Comparison of ENCODE assay signal across 9 mouse cellular contexts in genomic region chr10:42962655-42963054, GRCm38 (mm10).
DNase-seq lines count a peak whose midpoint lies in the region; ATAC-seq and TF ChIP-seq lines count a peak whose summit lies in the region.
"Had no signal": no experiment of that assay in that cellular context is flagged by ENCODE, and none has a peak within 500 bp of the region (broad histone marks: within the 10 kb centered on the region; RNA-seq: fewer than 3 reads in every experiment).

No protein-coding gene starts in this region.

- no peak overlapping the region for H3K4me2 ChIP-seq in forebrain, postnatal 0 days (ENCODE audit: low read depth)

- no peak overlapping the region for H3K27ac ChIP-seq in forebrain, postnatal 0 days (ENCODE audit: low read depth, low read length)

- H3K9me3 ChIP-seq in E14TG2a.4 (ENCODE audit: low read length), result no peaks in the 10 kb centered on the region
- H3K9me3 ChIP-seq in forebrain, postnatal 0 days (ENCODE audit: low read length), result no peaks in the 10 kb centered on the region

- H3K4me3 ChIP-seq in E14TG2a.4 (replicated peaks; ENCODE audit: low read length), result peak overlapping the region; percentile 50
- H3K4me3 ChIP-seq in forebrain, postnatal 0 days (ENCODE audit: low read depth, low read length), result no peak overlapping the region

- WGBS in forebrain, postnatal 0 days, result 93% methylated on average over 13 of the region's 13 CpGs

- H3K36me3 ChIP-seq in E14TG2a.4 (ENCODE audit: insufficient read depth, low read length), result no peaks in the 10 kb centered on the region
- no peaks in the 10 kb centered on the region for H3K36me3 ChIP-seq in forebrain, postnatal 0 days (ENCODE audit: insufficient read depth)

- H3K4me1 ChIP-seq in E14TG2a.4 (replicated peaks; ENCODE audit: low read depth, low read length), result peaks cover 50% of the 10 kb centered on the region
- H3K4me1 ChIP-seq in forebrain, postnatal 0 days (ENCODE audit: insufficient read depth), result no peaks in the 10 kb centered on the region

- no peak overlapping the region for H3K9ac ChIP-seq in forebrain, postnatal 0 days

- H3K27me3 ChIP-seq in E14TG2a.4 (ENCODE audit: insufficient read depth, low read length), result peaks cover 8% of the 10 kb centered on the region
- no peaks in the 10 kb centered on the region for H3K27me3 ChIP-seq in forebrain, postnatal 0 days (ENCODE audit: insufficient read depth, low read length)

- TF ChIP-seq CTCF in E14TG2a.4 (conservative IDR thresholded peaks at IDR 0.05; ENCODE audit: low read length), result no peak
- no peak for TF ChIP-seq CTCF in forebrain, postnatal 0 days (IDR thresholded peaks at IDR 0.05; ENCODE audit: low read depth)

- intact Hi-C loops in heart, postnatal 36 days (cut with DNase I), result no loop called here

- peak; percentile 73 for DNase-seq in CD4-positive helper T cell, adult 2 months (ENCODE audit: low read depth, low spot score)
- peak; percentile 40 to 58 for DNase-seq in heart, postnatal 36 days
- peak; percentile 26 for DNase-seq in lung, postnatal 14 days
- DNase-seq in layer of hippocampus, adult 11-12 months (ENCODE audit: low spot score), result no peak
- no peak for DNase-seq in right cerebral cortex, postnatal 4 days
- DNase-seq in forebrain, postnatal 0 days, result no peak
- DNase-seq in left cerebral cortex, adult 18-20 months (ENCODE audit: low spot score in 2 of 2), result no peak
- DNase-seq: adrenal gland, postnatal 25 days had no signal

- no peak for ATAC-seq in forebrain, postnatal 0 days

Comparison
In these comparisons a context has a peak if more than half of its experiments do, and no peak if none do; other contexts are left out.
1. DNase-seq: peak in CD4-positive helper T cell, adult 2 months (single experiment), heart, postnatal 36 days (2 of 2) and lung, postnatal 14 days (single experiment); none in layer of hippocampus, adult 11-12 months (single experiment), right cerebral cortex, postnatal 4 days (single experiment), forebrain, postnatal 0 days (single experiment) and left cerebral cortex, adult 18-20 months (0 of 2).